Mouse (Mus musculus) liver, embryonic 14.5 days (tissue): ENCODE measurements around the gene Ust. TPM values are rescaled to one million over a fixed set of nuclear protein-coding genes. Genes with fewer than 3 reads are reported as not detected.

Experiments used
- ATAC-seq: fragments of 200-750 bp; cut with Nextera tagmentation; 2 replicates; pipeline ENCODE4 v1.8.0; 2017; ENCODE audit warnings: moderate number of reproducible peaks, mild to moderate bottlenecking, moderate library complexity; ENCODE audit not compliant: insufficient read depth
- DNase-seq, 3 experiments: peaks; one replicate each; pipeline ENCODE4 v3.0.0-alpha.2; 2012 to 2013; ENCODE audit warnings: low read depth in 3 of 3, low spot score in 3 of 3
- H3K27ac ChIP-seq: fragments of 300-500 bp; sonication (generic); 2 replicates; pipeline ENCODE4 v1.5.1; 2014; ENCODE audit warnings: moderate library complexity, mild to moderate bottlenecking, control low read depth, inconsistent platforms
- H3K27me3 ChIP-seq: fragments of 300-500 bp; sonication (generic); 2 replicates; pipeline ENCODE4 v1.6.1; 2014; ENCODE audit warnings: mild to moderate bottlenecking, low read length, moderate library complexity; ENCODE audit not compliant: control insufficient read depth, insufficient read depth
- H3K36me3 ChIP-seq: fragments of 300-500 bp; sonication (generic); replicated peaks from 2 replicates; pipeline ENCODE4 v1.6.1; 2014; ENCODE audit warnings: low read depth; ENCODE audit not compliant: control insufficient read depth, insufficient read depth
- H3K4me1 ChIP-seq, 2 experiments: fragments of 200-500 bp in 1 of 2; fragments of 300-500 bp in 1 of 2; sonication (generic) in 1 of 2; replicated peaks; 2 replicates each; pipeline ENCODE4 v1.6.1; 2012 to 2014; ENCODE audit warnings: antibody characterized with exemption in 1 of 2, inconsistent platforms in 1 of 2, low read length in 1 of 2; ENCODE audit not compliant: control insufficient read depth in 2 of 2, insufficient read depth in 2 of 2
- H3K4me2 ChIP-seq: fragments of 300-500 bp; sonication (generic); 2 replicates; pipeline ENCODE4 v1.6.1; 2014; ENCODE audit warnings: low read depth, mild to moderate bottlenecking, control low read depth, moderate library complexity
- H3K4me3 ChIP-seq, 2 experiments: fragments of 200-500 bp in 1 of 2; fragments of 300-500 bp in 1 of 2; sonication (generic) in 1 of 2; 2 replicates each; pipeline ENCODE4 v1.5.1; 2012 to 2014; ENCODE audit warnings: low read depth in 2 of 2, low read length in 2 of 2, mild to moderate bottlenecking in 2 of 2, control low read depth in 1 of 2, inconsistent platforms in 1 of 2, moderate library complexity in 1 of 2; ENCODE audit not compliant: insufficient read depth in 1 of 2
- H3K9ac ChIP-seq: fragments of 300-500 bp; sonication (generic); replicated peaks from 2 replicates; pipeline ENCODE4 v1.6.1; 2014; ENCODE audit warnings: mild to moderate bottlenecking, control low read depth, moderate library complexity
- H3K9me3 ChIP-seq: fragments of 300-500 bp; sonication (generic); 2 replicates; pipeline ENCODE4 v1.6.1; 2016; ENCODE audit warnings: low read length, mixed read lengths; ENCODE audit not compliant: control insufficient read depth
- CTCF ChIP-seq: IDR thresholded peaks from 2 replicates; pipeline ENCODE4 v1.5.1; 2016; ENCODE audit warnings: antibody characterized with exemption, low read depth, control low read depth
- EP300 ChIP-seq: IDR thresholded peaks from 2 replicates; pipeline ENCODE4 v1.6.1; 2016; ENCODE audit warnings: antibody characterized with exemption, low read depth
- WGBS: fragments of 180-500 bp; shearing (Covaris S2); extraction: QIAGEN DNeasy Blood & Tissue Kit; methylation state at CpG from one replicate; pipeline ENCODE4 v1.1.7; 2014; ENCODE audit not compliant: insufficient replicate concordance; 5-methylcytosine and 5-hydroxymethylcytosine counted together
- polyA plus RNA-seq, 2 experiments: library from polyadenylated mRNA; depleted of rRNA in 1 of 2; stranded (reverse) in 1 of 2; unstranded in 1 of 2; fragments of >200 nt; fragmentation: Nextera tagmentation in 1 of 2; extraction: Ambion mirVana in 1 of 2; gene quantifications; 2 replicates each; pipeline versions ENCODE4 v1.2.1 to v1.2.3; 2012 to 2014

Gene Ust
- polyA plus RNA-seq, 2 experiments, result 0.30 to 0.42 TPM

DNA sequence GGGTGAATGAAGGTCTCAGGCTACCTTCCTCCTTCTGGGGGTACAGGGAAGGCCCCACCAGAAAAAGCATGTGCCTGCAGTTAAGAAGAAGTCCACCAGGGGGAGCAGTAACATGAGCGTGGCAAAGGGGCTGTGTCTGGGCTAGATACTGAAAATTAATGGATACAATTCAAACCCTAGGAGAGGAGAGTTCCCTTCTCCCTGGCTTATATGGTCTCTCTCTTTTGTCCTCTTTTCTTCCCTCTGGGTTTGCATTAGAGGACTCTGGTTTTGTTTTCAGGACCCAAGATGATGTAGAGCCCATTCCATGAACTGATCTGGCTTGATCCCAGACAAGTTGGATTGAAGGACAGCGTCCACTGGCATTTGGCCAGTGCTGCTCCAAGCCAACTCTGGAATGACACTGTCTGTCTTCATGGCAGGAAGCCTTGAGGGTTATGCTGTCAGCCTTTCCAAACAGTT lies 195.3 kb downstream of the Ust start:
- ATAC-seq (no peak), DNase-seq (no peak)
- no peaks in the 10 kb centered on the region for H3K36me3 ChIP-seq
- no peaks in the 10 kb centered on the region for H3K4me1 ChIP-seq
- 38% methylated on average over 2 of the region's 2 CpGs for WGBS
- no peak overlapping the region for H3K9ac ChIP-seq
- TF ChIP-seq EP300 (no peak), CTCF (peak; percentile 78)
- H3K27me3 ChIP-seq, result no peaks in the 10 kb centered on the region
- H3K9me3 ChIP-seq, result no peaks in the 10 kb centered on the region
- no peak overlapping the region for H3K4me3 ChIP-seq
- H3K4me2 ChIP-seq, result no peak overlapping the region
- H3K27ac ChIP-seq, result no peak overlapping the region

DNA sequence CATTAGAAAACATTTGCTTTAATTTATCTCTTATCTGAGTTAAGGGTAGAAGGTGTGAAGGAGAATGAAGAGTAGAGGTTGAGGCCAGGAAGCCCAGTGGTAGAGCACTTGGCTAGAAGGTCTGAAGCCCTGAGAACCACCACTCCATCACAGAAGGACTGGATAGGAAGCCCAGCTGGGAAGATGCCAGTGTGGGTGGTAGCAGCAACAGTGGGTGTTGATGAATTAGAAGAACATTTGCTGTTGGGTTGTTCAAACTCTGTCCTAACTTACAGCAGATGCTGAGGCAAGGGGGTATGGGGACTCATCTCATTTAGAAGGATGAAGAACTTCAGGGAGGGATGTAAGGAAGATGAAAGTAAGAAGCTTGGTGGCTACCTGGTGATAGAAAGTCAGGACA lies 197.9 kb downstream of the Ust start:
- no peak overlapping the region for H3K9ac ChIP-seq
- H3K36me3 ChIP-seq, result no peaks in the 10 kb centered on the region
- no peak for ATAC-seq
- H3K27ac ChIP-seq, result no peak overlapping the region
- H3K4me1 ChIP-seq, result no peaks in the 10 kb centered on the region
- H3K4me2 ChIP-seq, result no peak overlapping the region
- no peak for DNase-seq
- no peak overlapping the region for H3K4me3 ChIP-seq
- H3K9me3 ChIP-seq, result no peaks in the 10 kb centered on the region
- TF ChIP-seq EP300 (no peak), CTCF (no peak)
- no peaks in the 10 kb centered on the region for H3K27me3 ChIP-seq

DNA sequence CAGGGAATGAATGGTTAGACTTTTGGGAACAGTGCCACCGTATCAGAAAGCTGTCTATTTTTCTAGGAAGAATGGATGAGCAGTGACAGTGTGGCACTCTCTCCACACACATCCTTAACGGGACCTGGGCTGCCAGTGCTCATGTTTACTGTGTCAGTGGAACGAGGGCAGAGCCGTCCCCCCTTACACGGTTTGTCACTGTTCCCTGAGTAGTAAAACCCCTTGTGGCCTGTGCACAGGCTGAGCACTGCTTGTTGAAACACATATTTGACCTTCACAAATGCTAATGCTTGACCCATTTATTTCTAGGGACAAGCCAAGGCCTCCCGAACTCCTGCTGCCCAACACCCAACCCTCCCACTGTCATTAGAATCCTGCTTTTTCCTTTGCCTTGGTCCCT lies 209.2 kb downstream of the Ust start:
- H3K9me3 ChIP-seq, result no peaks in the 10 kb centered on the region
- DNase-seq (no peak), ATAC-seq (no peak)
- TF ChIP-seq CTCF (no peak), EP300 (no peak)
- WGBS, result 67% methylated on average over 6 of the region's 6 CpGs
- no peaks in the 10 kb centered on the region for H3K36me3 ChIP-seq
- no peak overlapping the region for H3K9ac ChIP-seq
- no peaks in the 10 kb centered on the region for H3K4me1 ChIP-seq
- H3K4me3 ChIP-seq, result no peak overlapping the region
- no peak overlapping the region for H3K27ac ChIP-seq
- no peaks in the 10 kb centered on the region for H3K27me3 ChIP-seq
- no peak overlapping the region for H3K4me2 ChIP-seq

DNA sequence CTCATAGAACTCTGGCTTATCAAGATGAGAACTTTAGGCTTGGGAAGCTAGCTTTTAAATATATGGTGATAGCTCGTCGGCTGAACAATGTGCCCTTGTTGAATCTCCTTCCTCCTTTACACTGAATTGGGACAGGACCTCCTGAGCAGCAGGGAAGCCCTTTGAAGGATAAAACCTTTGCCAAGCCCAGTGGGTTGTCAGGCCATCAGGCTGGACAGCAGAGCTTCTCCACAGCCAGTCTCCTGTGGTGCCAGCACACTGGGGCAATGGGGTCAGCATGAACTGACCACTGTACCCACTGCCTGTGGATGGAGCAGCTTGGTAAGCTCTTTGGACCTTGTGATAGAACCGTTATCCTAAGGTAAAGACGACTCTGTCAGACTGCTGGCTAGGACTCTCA lies 214.4 kb downstream of the Ust start:
- no peak for ATAC-seq
- H3K27ac ChIP-seq, result no peak overlapping the region
- H3K27me3 ChIP-seq, result no peaks in the 10 kb centered on the region
- TF ChIP-seq EP300 (no peak), CTCF (no peak)
- no peak overlapping the region for H3K9ac ChIP-seq
- no peak overlapping the region for H3K4me3 ChIP-seq
- H3K9me3 ChIP-seq, result no peaks in the 10 kb centered on the region
- H3K36me3 ChIP-seq, result no peaks in the 10 kb centered on the region
- DNase-seq, result no peak
- H3K4me1 ChIP-seq, result no peaks in the 10 kb centered on the region
- H3K4me2 ChIP-seq, result no peak overlapping the region
- WGBS, result 50% methylated on average over 4 of the region's 4 CpGs

DNA sequence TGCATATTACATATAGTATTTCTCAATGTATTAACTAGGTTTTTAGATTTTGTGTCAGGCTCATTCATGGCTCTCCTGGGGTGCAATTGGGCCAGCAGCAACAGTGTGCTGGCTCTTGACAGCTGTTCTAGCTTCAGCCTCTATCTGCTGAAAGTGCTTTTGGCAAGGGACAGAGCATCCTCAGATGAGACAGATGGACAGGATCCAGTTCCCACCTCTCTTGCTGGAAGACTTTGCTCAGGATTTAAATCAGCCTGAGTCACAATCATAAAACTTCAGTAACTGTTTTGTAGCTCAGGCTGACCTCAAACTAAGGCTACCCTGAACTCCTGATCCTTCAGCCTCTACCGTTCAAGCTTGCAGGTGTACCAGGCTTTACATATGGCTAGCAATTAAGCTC lies 219.5 kb downstream of the Ust start:
- no peak for DNase-seq
- no peaks in the 10 kb centered on the region for H3K4me1 ChIP-seq
- TF ChIP-seq CTCF (no peak), EP300 (no peak)
- H3K36me3 ChIP-seq, result no peaks in the 10 kb centered on the region
- no peak overlapping the region for H3K4me3 ChIP-seq
- no peaks in the 10 kb centered on the region for H3K27me3 ChIP-seq
- H3K9me3 ChIP-seq, result no peaks in the 10 kb centered on the region
- H3K27ac ChIP-seq, result no peak overlapping the region
- no peak overlapping the region for H3K9ac ChIP-seq
- no peak for ATAC-seq
- 74% methylated on average over 1 of the region's 1 CpGs for WGBS
- no peak overlapping the region for H3K4me2 ChIP-seq

DNA sequence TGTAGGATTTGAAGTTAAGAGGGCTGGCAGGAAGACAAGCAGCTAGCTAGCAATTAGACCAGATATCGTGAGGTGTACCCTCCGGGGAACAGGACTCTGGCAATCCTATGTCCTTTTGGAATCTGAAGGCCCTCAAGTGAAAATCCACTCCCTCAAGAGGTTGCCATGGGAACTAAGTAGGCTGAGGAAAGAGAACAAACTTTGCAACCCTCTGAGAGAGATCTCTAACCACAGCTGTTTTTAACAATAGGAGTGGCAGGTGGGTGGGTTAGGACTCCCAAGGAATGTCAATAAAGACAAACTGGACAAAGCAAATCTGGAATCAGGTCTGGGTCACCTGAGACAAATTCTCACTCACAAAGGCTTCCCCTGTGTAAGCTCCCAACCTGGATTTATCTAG lies 221.4 kb downstream of the Ust start:
- no peak for DNase-seq
- no peaks in the 10 kb centered on the region for H3K27me3 ChIP-seq
- no peak for ATAC-seq
- no peak overlapping the region for H3K4me3 ChIP-seq
- no peak overlapping the region for H3K4me2 ChIP-seq
- H3K27ac ChIP-seq, result no peak overlapping the region
- no peaks in the 10 kb centered on the region for H3K9me3 ChIP-seq
- no peaks in the 10 kb centered on the region for H3K36me3 ChIP-seq
- no peak overlapping the region for H3K9ac ChIP-seq
- TF ChIP-seq EP300 (no peak), CTCF (no peak)
- no peaks in the 10 kb centered on the region for H3K4me1 ChIP-seq
- WGBS, result 37% methylated on average over 2 of the region's 2 CpGs
